Mouse (Mus musculus) heart, postnatal 0 days (tissue): Measurements from ENCODE around the gene Stmn1.

ENCODE experiments used
- CTCF ChIP-seq: IDR thresholded peaks from 2 replicates; pipeline ENCODE4 v1.5.1; 2016; ENCODE audit warnings: antibody characterized with exemption, control low read depth, low read depth
- EP300 ChIP-seq: IDR thresholded peaks from 2 replicates; pipeline ENCODE4 v1.6.1; 2016; ENCODE audit warnings: antibody characterized with exemption, low read depth

DNA sequence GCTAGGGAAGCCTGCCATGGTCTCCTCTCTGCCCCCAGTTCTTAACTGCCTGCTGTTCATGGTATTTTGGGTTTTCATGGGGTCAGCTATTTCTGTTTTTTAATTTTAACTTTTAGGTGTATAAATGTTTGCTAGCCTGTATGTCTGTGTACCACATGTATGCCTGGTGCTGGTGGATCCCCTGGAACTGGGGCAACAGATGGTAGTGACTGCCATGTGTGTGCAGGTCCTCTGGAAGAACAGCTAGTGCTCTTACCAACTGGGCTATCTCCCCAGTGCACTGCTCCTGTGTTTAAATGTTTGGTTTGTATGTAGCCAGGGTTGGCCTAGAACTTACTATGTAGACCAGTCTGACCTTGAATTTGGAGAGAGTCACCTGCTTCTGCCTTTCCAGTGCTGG is 51.2 kb downstream of the Stmn1 start:
- no peak for TF ChIP-seq CTCF
- no peak for TF ChIP-seq EP300
